Mouse (Mus musculus): ENCODE data around the gene Ankrd49. TPM values are rescaled to one million over a fixed set of nuclear protein-coding genes. Genes with fewer than 3 reads are reported as not detected.

Gene Ankrd49
- polyA plus RNA-seq, 1 experiment from 2014 or later, result 24.6 TPM

DNA sequence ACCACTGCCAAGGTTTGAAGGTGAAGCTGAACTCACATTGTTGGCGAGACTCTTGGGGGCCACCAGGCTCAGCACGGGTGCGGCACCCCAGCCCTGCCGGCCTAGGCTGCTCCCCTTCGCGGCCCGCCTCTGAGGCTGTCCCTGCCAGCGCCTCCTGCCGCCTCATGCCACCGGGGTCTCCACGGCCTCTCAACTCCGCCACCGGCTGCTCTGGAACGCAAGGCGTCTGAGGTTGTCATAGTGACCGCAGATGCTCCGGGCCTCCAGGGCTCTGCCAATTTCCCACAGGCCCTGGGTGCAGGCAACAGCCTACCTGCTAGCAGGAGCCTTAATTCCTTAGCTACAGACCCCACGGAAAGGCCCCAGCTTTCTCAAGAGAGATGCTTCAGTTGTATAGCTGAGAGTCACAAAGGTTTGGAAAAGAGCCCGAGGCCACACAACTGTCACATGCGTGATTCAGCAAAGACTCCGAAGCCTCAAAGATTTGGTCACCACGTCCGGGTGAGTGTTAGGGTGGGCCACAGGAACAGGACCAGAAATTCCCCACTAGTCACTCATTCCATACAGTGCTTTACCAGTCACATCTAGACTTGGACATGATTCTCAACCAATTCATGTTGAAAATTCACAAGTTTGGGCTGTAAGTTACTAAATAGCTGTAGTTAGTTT is 13.7 kb downstream of the Ankrd49 start, which contains the start of gene 1700012B09Rik:
TSS of gene 1700012B09Rik (minus strand) at position 228 of the 669 bp plus-strand sequence.
- no peaks in the 10 kb centered on the region for H3K4me1 ChIP-seq (replicated peaks; ENCODE audit: control insufficient read depth, insufficient read depth, low read length)
- no peak within 1 kb of the TSS for H3K4me2 ChIP-seq (replicated peaks; ENCODE audit: low read depth)
- no peaks in the 10 kb centered on the region for H3K36me3 ChIP-seq (ENCODE audit: control insufficient read depth, insufficient read depth)
- H3K9me3 ChIP-seq (ENCODE audit: control insufficient read depth), result no peaks in the 10 kb centered on the region
- no peak for ATAC-seq
- no peak for TF ChIP-seq CTCF (IDR thresholded peaks at IDR 0.05; ENCODE audit: low read depth)
- H3K4me3 ChIP-seq (ENCODE audit: low read depth, low read length), result no peak within 1 kb of the TSS
- WGBS, result 27% methylated on average over 23 of the region's 23 CpGs
- 0 out of 2 replicates have a peak, but pooled peaks cover 4% of the 10 kb centered on the region for H3K27me3 ChIP-seq (replicated peaks; ENCODE audit: control insufficient read depth, insufficient read depth, low read length)
- H3K27ac ChIP-seq (ENCODE audit: low read depth, low read length), result no peak within 1 kb of the TSS
- H3K9ac ChIP-seq (ENCODE audit: low read depth, low read length), result no peak within 1 kb of the TSS

DNA sequence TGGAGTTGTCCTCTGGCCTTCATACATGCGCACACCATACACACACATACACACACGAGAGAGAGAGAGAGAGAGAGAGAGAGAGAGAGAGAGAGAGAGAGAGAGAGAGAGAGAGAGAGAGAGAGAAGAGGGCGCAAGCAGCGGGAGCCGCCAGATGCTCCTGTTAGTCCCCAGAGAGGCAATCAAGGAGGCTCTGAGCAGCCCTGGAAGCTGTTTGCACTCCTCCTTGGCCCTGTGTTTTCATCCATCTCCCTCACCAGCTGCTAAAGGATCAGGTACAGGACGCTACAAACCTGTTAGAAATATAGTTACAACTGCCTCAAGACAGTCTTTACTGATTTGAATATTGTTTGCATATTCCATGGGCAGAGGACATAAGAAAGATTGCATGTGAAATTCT is 14.8 kb downstream of the Ankrd49 start:
- no peak overlapping the region for H3K9ac ChIP-seq (ENCODE audit: low read depth, low read length)
- no peak overlapping the region for H3K4me3 ChIP-seq (ENCODE audit: low read depth, low read length)
- ATAC-seq, result no peak
- TF ChIP-seq CTCF (IDR thresholded peaks at IDR 0.05; ENCODE audit: low read depth), result no peak
- H3K36me3 ChIP-seq (ENCODE audit: control insufficient read depth, insufficient read depth), result no peaks in the 10 kb centered on the region
- H3K9me3 ChIP-seq (ENCODE audit: control insufficient read depth), result no peaks in the 10 kb centered on the region
- no peak overlapping the region for H3K4me2 ChIP-seq (replicated peaks; ENCODE audit: low read depth)
- no peak overlapping the region for H3K27ac ChIP-seq (ENCODE audit: low read depth, low read length)
- 60% methylated on average over 6 of the region's 6 CpGs for WGBS
- H3K4me1 ChIP-seq (replicated peaks; ENCODE audit: control insufficient read depth, insufficient read depth, low read length), result no peaks in the 10 kb centered on the region
- 0 out of 2 replicates have a peak, but pooled peaks cover 4% of the 10 kb centered on the region for H3K27me3 ChIP-seq (replicated peaks; ENCODE audit: control insufficient read depth, insufficient read depth, low read length)

DNA sequence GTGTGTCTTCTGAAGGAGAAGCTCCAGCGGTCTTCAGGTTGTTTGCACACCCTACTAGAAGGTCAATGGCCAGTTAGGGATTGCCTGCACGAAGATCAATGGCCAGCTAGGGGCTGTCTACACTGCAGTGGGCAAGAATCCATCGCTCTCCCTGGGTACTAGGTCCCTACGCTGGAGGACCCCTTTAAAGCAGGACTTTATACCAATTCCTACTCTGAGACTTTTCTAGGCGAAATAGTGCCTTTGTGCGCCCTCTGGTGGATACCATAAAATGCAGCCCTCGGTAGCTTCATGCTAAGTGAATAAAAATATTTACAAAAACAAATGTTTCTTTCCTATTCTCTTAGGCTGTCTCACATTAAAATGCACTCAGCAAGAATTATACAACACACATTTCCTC is 19.9 kb downstream of the Ankrd49 start:
- H3K9me3 ChIP-seq (ENCODE audit: control insufficient read depth), result no peaks in the 10 kb centered on the region
- no peaks in the 10 kb centered on the region for H3K36me3 ChIP-seq (ENCODE audit: control insufficient read depth, insufficient read depth)
- TF ChIP-seq CTCF (IDR thresholded peaks at IDR 0.05; ENCODE audit: low read depth), result peak; percentile 79
- ATAC-seq, result no peak
- H3K9ac ChIP-seq (ENCODE audit: low read depth, low read length), result no peak overlapping the region
- H3K4me3 ChIP-seq (ENCODE audit: low read depth, low read length), result no peak overlapping the region
- H3K4me2 ChIP-seq (replicated peaks; ENCODE audit: low read depth), result no peak overlapping the region
- H3K4me1 ChIP-seq (replicated peaks; ENCODE audit: control insufficient read depth, insufficient read depth, low read length), result no peaks in the 10 kb centered on the region
- no peaks in the 10 kb centered on the region for H3K27me3 ChIP-seq (replicated peaks; ENCODE audit: control insufficient read depth, insufficient read depth, low read length)
- WGBS, result 23% methylated on average over 7 of the region's 7 CpGs
- H3K27ac ChIP-seq (ENCODE audit: low read depth, low read length), result no peak overlapping the region

DNA sequence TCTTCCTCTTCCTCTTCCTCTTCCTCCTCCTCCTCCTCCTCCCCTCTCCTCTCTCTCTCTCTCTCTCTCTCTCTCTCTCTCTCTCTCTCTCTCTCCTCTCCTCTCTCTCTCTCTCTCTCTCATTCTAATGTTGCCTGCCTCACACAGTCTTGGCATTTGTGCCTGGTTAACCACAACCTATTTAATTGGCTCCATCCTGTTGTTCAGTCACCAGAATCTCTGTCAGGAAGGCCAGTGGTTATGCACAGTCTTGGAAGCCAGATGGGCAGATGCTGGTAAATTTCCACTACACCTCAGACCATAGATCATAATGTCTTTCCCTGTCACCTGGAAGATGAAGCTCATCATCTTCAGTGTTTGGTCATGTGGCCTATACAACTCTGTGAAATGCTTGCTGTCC is 25.4 kb downstream of the Ankrd49 start:
- Histone ChIP-seq H3K36me3 (ENCODE audit: control insufficient read depth, insufficient read depth) (no peaks in the 10 kb centered on the region), H3K4me1 (replicated peaks; ENCODE audit: control insufficient read depth, insufficient read depth, low read length) (no peaks in the 10 kb centered on the region), H3K9ac (ENCODE audit: low read depth, low read length) (no peak overlapping the region), H3K27me3 (replicated peaks; ENCODE audit: control insufficient read depth, insufficient read depth, low read length) (no peaks in the 10 kb centered on the region), H3K9me3 (ENCODE audit: control insufficient read depth) (no peaks in the 10 kb centered on the region), H3K4me2 (replicated peaks; ENCODE audit: low read depth) (no peak overlapping the region), H3K27ac (ENCODE audit: low read depth, low read length) (no peak overlapping the region), H3K4me3 (ENCODE audit: low read depth, low read length) (no peak overlapping the region)
- ATAC-seq, result no peak
- no peak for TF ChIP-seq CTCF (IDR thresholded peaks at IDR 0.05; ENCODE audit: low read depth)

DNA sequence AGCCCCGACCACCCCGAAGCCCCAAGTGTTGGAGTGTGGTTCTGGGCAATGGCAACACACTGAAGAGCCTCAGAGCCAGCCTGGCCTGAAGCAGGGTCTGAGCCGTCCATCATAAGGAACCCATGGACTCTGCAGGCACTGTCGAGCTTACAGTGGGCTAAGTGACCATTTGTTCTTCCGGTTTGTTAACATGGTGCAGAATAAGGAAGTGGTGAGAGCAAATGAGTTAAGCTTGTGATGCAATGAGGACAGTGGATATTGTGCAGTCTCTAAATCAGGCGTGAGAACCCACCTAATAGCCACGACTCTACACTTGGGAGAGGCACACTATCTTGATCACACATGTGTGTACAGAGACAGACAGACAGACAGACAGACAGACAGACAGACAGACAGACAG is 26.1 kb downstream of the Ankrd49 start:
- no peak for ATAC-seq
- H3K9me3 ChIP-seq (ENCODE audit: control insufficient read depth), result no peaks in the 10 kb centered on the region
- H3K4me3 ChIP-seq (ENCODE audit: low read depth, low read length), result no peak overlapping the region
- H3K36me3 ChIP-seq (ENCODE audit: control insufficient read depth, insufficient read depth), result no peaks in the 10 kb centered on the region
- no peak overlapping the region for H3K4me2 ChIP-seq (replicated peaks; ENCODE audit: low read depth)
- WGBS, result 58% methylated on average over 7 of the region's 7 CpGs
- H3K4me1 ChIP-seq (replicated peaks; ENCODE audit: control insufficient read depth, insufficient read depth, low read length), result no peaks in the 10 kb centered on the region
- H3K9ac ChIP-seq (ENCODE audit: low read depth, low read length), result no peak overlapping the region
- H3K27ac ChIP-seq (ENCODE audit: low read depth, low read length), result no peak overlapping the region
- TF ChIP-seq CTCF (IDR thresholded peaks at IDR 0.05; ENCODE audit: low read depth), result no peak
- no peaks in the 10 kb centered on the region for H3K27me3 ChIP-seq (replicated peaks; ENCODE audit: control insufficient read depth, insufficient read depth, low read length)

DNA sequence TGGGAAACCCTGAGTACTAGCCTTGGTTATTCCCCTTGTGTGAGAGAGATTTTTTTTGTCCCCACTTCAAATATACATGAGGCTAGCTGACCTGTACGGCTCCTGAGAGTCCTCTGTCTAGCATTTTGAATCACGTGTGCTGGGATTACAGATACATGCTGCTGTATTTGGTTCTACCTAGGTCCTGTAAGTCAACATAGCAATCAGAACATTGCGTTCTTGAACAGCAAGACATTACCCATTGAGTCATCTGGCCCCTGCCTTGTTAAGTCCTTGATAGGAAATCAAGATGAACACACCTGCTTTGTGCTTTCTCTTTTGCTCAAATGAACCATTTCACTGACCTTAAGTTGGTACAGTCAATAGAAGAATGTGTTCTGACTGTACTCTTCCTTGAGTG is 30.2 kb downstream of the Ankrd49 start:
- WGBS, result 42% methylated on average over 3 of the region's 3 CpGs
- ATAC-seq, result peak; percentile 79
- Histone ChIP-seq H3K9ac (ENCODE audit: low read depth, low read length) (no peak overlapping the region), H3K27ac (ENCODE audit: low read depth, low read length) (no peak overlapping the region), H3K27me3 (replicated peaks; ENCODE audit: control insufficient read depth, insufficient read depth, low read length) (no peaks in the 10 kb centered on the region), H3K4me1 (replicated peaks; ENCODE audit: control insufficient read depth, insufficient read depth, low read length) (0 out of 2 replicates have a peak, but pooled peaks cover 6% of the 10 kb centered on the region), H3K36me3 (ENCODE audit: control insufficient read depth, insufficient read depth) (no peaks in the 10 kb centered on the region), H3K9me3 (ENCODE audit: control insufficient read depth) (no peaks in the 10 kb centered on the region), H3K4me2 (replicated peaks; ENCODE audit: low read depth) (no peak overlapping the region), H3K4me3 (ENCODE audit: low read depth, low read length) (no peak overlapping the region)
- no peak for TF ChIP-seq CTCF (IDR thresholded peaks at IDR 0.05; ENCODE audit: low read depth)

Measured in intestine, postnatal 0 days (tissue).